Mouse (Mus musculus): ENCODE data around the gene Ptprt. TPM values are rescaled to one million over a fixed set of nuclear protein-coding genes. Genes with fewer than 3 reads are reported as not detected.

Ptprt gene
- total RNA-seq, 2 experiments from 2014 or later = 0.46 to 0.59 TPM

DNA sequence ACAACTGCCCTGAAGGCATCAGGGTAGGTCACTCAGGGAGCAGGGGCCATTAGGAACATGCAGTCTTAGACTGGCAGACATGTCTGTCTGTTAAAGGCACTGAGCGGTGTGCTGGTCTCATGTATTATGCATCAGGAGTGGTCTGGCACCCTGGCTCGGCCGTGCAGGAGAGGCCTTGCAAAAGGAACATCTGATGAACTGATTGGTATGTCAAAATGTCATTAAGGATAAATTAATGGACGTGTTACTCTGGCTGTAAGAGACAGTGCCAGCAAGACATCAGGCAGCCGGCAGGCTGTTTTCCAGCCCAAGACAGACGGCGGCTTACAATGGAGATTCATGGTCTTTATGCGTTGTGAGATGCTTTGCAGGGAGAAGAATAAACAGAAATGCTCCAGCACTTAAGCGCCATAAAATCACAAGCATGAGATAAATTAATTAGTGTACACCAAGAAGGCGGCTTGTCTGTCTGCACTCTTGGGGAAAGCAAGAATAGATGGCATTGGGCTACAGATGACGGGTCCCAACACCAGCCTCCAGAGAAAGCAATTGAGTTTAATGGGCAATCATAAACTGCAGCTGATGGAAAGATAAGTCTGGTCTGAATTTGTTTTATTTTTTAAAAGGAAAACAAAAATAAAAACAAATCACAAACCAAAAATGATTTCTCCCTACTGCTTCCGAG is 992.5 kb downstream of the Ptprt start:
- no peak for DNase-seq

DNA sequence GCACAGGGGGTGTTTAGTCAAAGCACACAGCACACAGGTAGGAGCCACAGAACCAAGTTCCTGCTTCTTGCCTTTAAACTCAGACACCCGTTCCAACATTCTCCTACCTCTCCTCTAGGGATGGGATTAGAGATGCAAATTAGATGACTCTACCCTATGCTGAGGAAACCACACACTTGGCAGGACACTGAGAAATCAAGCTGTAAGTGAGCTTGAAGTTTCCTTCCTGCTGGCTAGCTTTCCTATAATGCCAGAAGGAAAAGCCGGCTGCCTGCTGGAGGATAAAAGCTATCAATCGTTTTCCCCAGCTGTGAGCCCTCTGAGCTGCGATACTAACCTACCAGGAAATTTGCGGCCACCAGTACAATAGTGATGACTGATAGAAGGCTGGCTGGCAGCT is 999.0 kb downstream of the Ptprt start:
- DNase-seq = no peak

DNA sequence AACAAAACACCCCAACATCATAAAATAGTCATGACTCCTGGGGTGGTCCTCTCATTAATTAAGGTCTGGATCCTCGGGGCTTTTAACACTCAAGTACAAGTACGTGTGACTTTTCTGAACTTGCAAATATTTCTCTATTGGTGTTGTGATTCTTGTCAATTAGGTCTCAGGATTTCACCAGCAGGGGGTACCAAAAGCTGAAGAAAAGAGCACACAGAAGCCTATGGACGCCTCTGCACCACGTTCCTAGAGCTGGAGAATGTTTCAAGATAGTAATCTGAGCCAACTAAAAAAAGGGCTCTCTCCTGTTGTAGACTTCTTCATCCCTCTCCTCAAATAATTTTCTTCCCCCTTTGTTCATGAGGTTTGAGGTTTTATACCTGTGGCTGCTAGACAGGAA is 1000.1 kb downstream of the Ptprt start:
- DNase-seq = no peak

DNA sequence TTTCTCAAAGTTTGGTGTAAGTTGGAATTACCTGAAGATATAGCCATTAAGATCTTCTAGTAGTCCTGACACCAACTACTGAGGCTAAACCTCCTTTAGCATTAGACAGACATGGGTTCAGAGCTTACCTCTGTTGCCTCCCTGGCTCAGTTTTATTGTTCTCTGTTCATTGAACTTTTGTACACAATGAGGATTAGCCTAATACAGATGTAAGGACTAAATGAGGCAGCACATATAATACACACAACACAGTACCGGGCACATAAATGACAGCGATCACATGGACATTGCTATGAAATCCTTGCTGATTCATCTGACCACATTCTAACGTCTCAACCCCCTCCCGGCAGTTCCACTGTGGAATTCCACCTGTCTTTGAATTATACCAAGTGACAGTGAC is 1003.9 kb downstream of the Ptprt start:
- no peak for DNase-seq

DNA sequence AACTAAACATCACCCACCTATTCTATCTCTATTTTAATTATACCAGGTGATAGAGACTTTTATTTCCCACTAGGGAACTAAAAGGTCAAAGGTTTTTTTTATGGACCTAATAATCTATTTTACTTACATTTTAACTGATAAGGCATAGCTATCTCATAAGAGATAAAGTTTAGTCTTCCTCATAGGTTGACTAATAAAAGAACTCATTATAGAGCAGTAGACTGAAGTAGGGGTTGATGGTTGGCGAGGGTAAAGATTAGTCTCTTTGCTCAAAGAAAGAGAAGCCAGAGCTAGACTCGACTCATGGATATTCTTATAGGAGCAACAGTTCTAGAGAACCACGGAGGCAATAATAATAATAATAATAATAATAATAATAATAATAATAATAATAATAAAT is 1004.3 kb downstream of the Ptprt start:
- no peak for DNase-seq

DNA sequence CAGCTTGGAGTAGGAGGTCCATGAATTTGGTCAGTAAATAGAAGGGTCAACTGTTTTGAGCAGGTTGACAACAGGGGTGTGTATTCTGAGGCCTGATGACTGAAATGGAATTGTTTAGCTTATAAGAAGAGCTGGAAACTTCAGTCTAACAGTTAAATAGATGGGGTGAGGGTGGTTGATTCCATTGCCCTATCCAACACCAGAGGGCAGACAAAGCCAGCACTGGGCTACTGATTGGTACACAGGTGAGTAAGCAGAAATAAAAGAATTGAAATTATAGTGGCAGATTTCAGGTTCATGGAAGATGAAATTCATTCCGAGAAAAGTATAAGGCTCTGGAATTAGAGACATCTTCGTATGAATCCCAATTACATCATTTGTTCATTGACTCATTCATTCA is 1020.1 kb downstream of the Ptprt start:
- DNase-seq = no peak

DNA sequence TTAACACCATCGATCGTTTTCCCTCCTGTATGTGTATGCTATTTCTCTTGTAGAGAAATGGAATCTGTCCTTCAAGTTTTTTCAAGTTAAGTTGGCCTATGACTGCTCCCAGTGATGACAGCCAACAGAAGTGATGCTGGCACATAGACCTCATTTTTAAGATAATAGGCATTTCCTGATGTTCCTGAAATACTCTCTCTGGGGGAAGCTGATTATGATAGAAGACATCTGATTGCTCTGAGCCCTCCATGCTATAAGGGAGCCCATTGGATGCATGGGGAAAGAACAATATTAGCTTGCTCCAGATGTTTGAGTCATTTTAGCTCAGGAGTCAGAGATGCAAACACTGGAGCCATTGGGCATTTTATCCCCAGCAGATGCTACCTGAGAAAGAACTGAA is 1026.9 kb downstream of the Ptprt start:
- no peak for DNase-seq

DNA sequence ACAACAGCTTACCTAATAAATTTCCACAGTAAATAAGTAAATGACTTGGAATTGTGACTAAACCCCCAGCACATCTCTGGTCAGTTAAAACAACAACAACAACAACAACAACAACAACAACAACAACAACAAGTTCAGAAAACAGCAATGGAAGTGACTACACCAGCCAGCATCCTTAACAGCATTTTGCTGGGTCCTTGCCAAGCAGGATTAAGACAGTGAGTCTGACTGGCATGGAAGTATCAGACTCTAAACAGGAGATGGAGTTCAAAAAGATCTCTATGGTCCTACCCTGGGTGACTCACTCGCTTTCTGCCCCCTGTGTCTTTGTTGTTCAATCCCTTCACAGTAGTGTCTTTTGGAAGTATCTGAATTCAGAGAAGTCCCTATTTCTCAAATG is 1035.1 kb downstream of the Ptprt start:
- no peak for DNase-seq

DNA sequence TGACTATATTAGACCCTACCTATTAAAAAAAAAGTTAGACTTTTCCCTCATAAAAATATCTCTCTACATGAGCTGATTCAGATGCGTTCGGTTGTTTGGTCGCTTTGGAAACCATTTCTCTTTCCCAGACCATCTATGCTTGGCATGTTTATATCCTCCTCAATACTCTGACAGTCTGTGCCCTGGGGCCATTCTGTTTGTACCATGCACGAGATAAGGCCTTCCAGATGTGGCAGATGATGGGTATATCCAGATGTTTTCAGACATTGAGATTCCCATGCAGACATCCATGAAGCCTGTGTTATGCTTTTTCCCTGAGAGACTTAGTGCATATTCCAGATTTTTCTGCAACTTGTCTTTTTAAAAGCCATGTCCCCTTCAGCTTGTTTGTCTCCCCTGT is 1052.5 kb downstream of the Ptprt start:
- DNase-seq = no peak

DNA sequence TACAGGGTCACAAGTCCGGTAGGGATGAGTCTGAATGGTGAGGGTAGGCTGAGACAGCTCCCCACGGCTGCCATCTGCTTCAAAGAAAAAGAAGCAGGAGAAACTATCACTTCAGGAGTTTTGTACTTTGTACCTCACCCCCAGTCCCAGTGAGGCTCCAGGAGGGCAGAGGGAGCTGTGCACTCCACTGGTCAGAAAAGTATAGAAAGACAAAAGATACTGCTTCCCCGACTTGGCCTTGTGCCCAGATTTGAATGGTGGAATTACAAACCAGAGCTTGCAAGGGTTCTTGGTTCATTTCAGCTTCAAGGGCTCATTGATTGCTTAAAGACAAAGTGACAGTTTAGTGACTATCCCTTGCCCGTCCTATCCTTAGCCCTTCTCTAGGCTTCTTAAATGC is 1053.6 kb downstream of the Ptprt start:
- DNase-seq = no peak

DNA sequence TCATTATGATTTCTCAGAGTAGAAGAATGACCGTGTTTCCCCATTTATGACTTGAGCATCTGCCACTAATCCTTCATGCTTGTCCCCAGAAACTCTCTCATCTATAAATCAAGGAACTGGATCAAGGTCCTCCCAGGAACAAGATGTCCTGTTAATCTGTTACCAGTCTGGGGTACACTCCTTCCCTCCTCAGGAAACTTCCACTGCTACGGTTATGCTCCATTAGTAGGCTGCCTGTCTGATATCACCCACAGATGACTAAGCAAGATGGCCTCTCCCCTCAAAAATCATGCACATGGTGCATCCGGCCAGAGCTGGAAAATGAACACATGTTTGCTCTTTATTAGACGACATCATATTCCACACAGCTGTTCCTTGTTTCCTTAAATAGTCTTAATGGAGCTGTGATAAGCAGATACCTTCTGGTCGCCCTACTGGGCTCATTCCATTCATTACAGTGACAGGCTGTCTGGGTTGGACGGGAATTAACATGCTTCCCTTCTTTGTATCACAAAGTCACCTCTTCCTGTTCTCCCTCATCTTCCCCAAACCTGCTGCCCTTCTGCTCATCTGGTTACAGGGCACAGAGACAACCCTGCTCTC is 1060.6 kb downstream of the Ptprt start:
- no peak for DNase-seq

DNA sequence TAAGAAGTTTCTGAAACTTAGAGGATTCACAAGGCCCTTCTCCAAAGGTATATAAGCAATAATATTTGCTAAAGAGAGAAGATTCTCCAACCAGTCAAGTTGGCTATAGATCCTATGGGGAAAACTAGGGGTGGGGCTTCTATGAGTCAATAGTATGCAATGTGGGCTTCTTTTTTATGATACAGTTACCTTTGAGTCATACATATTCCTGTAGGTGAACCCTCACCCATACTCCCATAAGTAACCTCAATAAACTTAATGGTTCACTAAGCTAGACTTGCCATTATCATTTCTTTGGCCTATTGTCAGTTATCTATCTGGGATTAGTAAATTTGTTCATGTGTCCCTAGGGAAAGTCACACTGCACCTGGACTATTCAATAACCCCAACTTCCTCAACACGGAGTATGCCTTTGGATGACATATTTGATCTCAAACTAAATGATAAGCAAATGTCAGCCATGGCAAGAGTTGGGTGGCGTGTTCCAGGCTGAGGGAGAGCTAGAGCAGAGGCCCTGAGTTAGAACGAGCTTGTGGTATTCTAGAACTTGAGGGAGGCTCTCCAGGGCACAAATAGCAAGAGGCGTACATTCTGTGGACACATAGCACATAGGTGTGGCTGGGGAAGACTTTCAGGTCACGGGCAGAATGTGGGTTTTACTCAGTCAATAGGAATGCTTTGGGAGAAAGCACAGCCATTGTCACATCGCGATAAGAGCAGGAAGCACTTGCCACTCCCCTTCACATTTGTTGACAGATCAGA is 1067.4 kb downstream of the Ptprt start:
- DNase-seq = no peak

DNA sequence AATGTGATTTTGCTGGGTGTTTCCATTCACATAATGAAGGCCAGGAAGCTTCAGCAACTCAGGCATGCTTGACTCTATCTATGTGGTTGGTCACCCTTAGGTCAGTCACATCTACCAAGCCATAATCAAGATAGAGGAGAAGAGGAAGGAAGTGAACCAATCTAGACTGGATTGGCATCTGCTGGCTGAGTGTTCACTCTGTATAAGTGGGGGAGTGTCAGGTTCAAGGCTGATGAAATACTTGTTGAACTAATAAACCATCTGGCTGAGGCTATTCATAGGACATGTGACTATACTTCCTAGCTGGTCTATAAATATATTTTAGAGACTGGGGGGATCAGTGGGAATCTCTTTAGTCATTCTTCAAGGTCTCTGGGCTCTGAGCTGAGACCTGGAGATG is 1086.5 kb downstream of the Ptprt start:
- DNase-seq = no peak

DNA sequence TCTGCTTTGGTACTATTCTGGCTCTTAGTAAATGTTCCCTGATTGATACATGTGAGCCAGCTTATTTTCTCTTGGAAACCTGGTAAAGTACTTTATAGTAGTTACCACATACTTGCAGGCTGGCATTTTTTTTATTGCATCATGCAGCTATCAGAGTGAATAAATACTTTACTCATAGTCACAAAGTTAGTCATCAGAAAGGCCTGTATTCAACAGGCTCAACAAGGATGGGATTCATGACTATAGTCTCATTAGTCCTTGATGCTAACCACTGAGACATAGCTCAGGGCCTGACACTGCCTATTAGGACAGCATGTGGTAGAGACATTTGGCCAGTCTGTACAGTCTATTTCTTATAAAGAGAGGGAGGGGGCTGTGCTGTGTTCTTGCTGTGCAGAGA is 1088.7 kb downstream of the Ptprt start:
- DNase-seq = no peak

DNA sequence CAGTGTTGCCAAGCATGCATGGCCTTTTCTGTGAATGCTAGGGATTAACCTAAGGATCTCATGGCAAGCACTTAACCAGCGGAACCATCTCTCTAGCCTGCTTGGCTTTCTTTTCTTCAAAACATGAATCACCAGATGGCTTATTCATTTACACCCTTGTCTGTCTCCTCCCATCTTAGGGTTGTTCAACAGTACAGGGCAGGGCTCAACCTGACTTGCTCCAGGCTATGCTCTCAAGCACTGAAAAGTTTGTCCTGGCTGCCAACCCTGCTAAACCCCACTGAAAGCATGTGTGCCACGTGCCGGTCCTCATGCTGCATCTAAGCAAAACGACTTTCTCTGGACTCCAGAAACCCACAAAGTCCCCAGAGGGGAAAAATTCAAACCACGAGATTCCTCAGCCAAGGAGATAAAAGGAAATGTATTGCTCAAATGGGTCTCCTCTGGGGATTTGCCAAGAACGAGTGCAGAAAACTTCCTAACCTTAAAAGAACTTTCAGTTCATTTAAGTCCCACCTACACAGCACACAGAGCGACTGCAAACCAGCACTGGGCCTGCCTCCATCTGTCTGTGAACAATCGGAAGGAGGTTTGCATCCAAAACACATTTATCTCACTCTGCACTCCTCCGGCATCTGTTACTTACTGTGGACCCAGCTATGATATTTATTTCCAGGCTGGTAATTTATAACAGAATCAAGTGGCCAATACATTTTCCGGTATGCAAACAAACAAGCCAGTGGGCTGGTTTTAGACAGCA is 1090.5 kb downstream of the Ptprt start:
- DNase-seq = peak; percentile 60

DNA sequence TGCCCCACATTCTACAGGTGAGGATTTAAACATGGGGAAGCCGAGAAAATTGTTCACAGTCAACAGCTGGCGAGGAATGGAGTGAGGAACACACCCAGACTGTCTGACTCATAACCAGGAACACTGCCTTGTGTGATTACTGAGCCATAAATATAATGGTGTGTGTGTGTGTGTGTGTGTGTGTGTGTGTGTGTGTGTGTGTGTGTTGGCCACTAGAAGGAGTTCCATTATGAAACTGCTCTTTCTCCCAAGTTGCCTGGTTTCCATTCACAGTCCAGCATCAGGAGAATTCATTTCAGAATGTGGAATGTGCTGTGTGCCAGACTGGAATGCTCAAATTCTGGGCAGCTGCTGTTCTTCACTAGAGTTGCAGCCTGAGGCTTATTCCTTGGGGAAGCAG is 1099.4 kb downstream of the Ptprt start:
- DNase-seq = peak; percentile 51

DNA sequence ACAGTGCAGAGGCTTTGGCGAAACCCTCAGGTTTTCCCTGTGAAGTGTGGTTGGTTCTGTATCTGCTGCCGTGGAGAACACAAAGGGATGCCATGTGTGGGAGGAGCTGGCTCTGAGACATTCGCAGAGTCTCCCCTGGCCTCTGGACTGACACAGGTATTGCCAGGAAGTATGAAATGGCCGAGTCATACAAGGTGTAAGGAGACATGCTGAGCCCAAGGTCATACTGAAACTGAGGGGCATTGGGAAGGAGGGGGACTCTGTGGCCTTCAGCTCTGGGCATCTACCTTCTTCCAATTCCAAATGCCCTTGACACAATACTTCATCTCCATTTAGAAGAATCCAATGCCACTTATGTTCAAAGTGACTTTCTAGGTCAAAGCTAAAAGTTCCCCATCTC is 1103.1 kb downstream of the Ptprt start:
- DNase-seq = no peak

DNA sequence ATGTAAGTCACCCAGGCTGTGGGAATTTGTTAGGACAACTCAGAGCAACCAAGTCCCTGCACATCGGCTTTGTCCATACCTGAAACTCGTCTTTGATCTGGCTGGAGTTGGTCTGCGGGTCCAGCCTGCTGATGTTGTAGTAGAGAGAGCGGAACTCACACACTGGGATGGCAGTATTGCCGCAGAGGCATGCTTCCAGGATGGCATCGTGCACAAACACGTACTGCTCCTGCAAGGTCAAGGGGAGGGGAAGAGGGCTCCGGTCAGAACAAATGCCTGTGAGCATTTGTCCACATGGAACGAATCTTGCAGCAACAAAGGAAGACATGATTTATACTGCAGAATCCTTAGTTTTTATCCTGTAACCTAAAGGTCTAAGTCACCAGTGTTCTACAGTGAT is 1107.3 kb downstream of the Ptprt start:
- DNase-seq = no peak

DNA sequence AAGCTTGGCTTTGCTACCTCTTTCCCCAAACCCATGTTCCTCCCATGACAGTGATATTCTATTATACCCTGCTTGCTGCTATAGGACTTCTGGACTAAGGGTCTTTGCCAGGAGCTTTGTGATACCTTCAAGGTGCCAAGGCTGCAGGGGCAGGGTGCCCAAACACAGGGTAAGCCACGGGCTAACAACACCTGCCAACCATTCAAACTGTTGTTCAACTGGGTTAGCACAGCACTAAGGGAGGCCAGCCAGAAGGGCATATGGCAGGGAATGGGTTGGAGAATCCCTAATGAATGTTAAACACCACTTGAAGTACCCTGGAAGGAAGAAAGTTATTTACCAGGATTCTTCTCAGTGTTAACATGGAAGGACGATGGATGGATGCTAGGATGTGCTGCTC is 1108.9 kb downstream of the Ptprt start:
- DNase-seq = no peak

DNA sequence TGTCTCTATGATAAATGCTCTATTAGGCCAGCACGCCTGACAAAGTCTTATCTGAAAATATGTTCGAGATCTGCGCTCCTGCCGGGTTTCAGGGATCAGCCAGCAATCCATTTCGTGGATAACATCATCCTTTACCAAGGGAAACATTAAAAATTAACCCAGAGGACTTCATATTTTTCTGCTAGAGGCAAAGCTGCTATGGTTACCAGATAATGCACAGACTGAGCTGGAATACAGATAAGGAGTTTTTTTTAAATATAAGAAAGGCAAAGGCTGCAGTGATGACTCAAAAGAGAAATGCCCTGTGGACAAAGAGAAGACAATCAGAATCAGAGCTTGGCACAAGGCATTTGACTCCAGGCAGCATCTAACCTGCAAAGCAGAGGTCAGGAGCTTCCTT is 1111.4 kb downstream of the Ptprt start:
- no peak for DNase-seq

DNA sequence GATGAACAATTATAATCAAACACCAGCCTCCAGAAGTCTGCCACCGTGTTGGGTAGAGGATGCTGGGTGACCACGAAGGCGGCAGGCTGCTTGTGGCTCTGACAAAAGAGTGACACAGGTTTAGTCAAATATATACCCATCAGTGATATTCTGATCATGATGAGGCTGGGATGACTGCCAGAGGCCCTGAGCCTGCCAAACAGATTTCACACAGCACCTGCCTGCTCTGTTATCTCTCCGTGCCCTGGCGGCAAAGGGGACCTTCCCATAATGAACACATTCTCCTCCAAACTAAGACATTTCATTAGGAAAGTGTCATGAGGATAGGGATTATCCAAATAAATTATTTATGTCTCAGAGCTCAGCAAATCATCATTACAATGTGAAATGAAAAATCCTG is 1113.6 kb downstream of the Ptprt start:
- DNase-seq = no peak

DNA sequence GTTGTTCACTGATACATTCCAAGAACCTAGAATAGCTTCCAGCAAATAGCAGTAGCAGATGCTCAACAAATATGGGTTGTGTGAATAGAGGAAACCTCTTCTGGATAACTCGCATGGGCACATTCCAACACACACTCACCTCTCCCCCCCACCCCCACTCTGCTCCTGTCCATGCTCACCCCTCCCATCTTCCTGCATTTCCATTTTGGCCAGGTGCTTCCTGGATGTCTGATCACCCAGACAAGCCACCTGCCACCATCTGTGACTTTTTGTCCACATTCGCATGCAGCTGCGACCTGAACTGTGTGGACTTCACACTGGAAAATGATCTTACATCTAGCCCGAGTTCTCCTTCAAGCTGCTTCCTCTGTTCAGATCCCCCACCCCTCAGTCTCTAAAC is 1115.5 kb downstream of the Ptprt start:
- no peak for DNase-seq

DNA sequence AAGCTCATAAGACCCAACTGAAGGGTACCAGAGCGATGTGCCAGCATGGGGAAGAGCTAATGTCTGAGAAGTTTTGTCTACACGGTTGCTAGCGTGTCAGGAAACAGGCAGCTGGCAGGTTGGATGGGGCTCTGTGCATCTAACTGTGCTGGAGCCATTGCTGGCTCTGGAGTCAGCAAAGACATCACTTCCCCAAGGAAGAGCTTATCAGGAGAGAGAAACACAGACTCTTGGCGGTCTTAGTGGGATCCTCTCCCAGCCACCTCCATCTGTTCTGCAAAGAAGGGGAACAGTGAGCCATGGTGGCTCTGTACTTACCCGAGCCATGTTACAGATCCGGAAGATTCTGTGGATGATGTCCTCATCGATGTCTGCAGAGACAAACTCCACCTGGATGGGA is 1126.8 kb downstream of the Ptprt start:
- DNase-seq = no peak
